Mouse (Mus musculus) liver, adult (tissue): ENCODE data around the gene Nfu1.

Source experiments
- GATA4 ChIP-seq: IDR thresholded peaks from 2 replicates; pipeline ENCODE4 v1.6.1; 2014; ENCODE audit warnings: mild to moderate bottlenecking, low read length; ENCODE audit not compliant: insufficient replicate concordance

Gene Nfu1

GRCm38 (mm10) chr6:87008887-87009286 is at the start of gene Nfu1:
Gene Nfu1, plus strand, starts transcription at chr6:87009236.
- no peak for TF ChIP-seq GATA4

GRCm38 (mm10) chr6:86963987-86964685 is 44.9 kb upstream of the Nfu1 start:
- TF ChIP-seq GATA4 = no peak

- no peak for TF ChIP-seq GATA4
Measured at GRCm38 (mm10) chr6:86967166-86967565, 41.9 kb upstream of the Nfu1 start.

- TF ChIP-seq GATA4 = no peak
Measured at GRCm38 (mm10) chr6:86973956-86974355, 35.1 kb upstream of the Nfu1 start.

- no peak for TF ChIP-seq GATA4
Measured at GRCm38 (mm10) chr6:86978156-86978908, 30.7 kb upstream of the Nfu1 start.

- no peak for TF ChIP-seq GATA4
Measured at GRCm38 (mm10) chr6:86978909-86979265, 30.1 kb upstream of the Nfu1 start.

GRCm38 (mm10) chr6:86981206-86981605 is 27.8 kb upstream of the Nfu1 start:
- TF ChIP-seq GATA4 = no peak

GRCm38 (mm10) chr6:86985314-86986106 is 23.5 kb upstream of the Nfu1 start:
- TF ChIP-seq GATA4 = no peak

- TF ChIP-seq GATA4 = no peak
Measured at GRCm38 (mm10) chr6:86989576-86989975, 19.5 kb upstream of the Nfu1 start.

- TF ChIP-seq GATA4 = no peak
Measured at GRCm38 (mm10) chr6:86991041-86991440, 18.0 kb upstream of the Nfu1 start.

GRCm38 (mm10) chr6:86992349-86992748 is 16.7 kb upstream of the Nfu1 start:
- no peak for TF ChIP-seq GATA4

GRCm38 (mm10) chr6:86994254-86994653 is 14.8 kb upstream of the Nfu1 start:
- no peak for TF ChIP-seq GATA4

- no peak for TF ChIP-seq GATA4
Measured at GRCm38 (mm10) chr6:86996629-86997307, 12.3 kb upstream of the Nfu1 start.

GRCm38 (mm10) chr6:86997360-86997759 is 11.7 kb upstream of the Nfu1 start:
- no peak for TF ChIP-seq GATA4

- no peak for TF ChIP-seq GATA4
Measured at GRCm38 (mm10) chr6:87001995-87002394, 7.0 kb upstream of the Nfu1 start.

- TF ChIP-seq GATA4 = no peak
Measured at GRCm38 (mm10) chr6:87002521-87003055, 6.4 kb upstream of the Nfu1 start.

- no peak for TF ChIP-seq GATA4
Measured at GRCm38 (mm10) chr6:87004099-87004498, 4.9 kb upstream of the Nfu1 start.
